ENCODE assay signal across 10 mouse cellular contexts in the genomic region with DNA sequence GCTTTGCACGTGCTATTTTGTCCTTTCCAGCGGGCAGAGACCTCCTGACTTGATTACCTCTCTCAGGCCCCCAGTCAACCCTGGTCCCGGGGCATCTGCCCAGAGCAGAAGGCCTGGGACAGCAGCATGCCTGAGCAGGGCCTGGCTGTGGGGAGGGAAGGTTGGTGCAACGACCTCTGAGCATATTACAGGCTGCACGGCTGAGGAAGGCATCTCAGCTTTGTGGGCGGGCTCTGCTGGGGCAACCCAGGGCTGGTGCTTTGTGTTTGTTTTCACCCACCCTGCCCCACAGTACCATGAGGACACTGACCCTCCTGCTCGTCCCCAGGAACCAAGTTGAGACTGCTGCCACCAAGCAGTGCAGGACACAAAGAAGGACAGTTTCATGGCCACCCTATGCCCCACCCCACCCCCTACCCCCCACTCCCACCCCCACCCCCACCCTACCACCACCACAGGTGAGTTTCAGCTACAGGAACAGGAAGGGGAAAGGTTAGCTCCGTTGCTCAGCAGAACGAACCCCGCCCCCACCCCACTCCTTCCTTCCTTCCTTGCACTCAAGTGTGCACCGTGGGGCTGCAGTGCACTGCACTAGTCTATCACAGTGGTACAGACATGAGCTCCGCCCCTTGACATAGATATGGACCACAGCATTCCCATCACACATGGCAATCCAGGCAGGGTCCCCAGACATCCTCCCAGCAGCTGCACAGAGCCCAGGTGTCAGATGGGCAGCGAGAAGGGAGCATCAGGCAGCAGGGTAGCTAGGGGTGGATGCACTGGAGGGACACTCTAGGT. TPM values are rescaled to one million over a fixed set of nuclear protein-coding genes. Genes with fewer than 3 reads are reported as not detected.
DNase-seq lines count a peak whose midpoint lies in the region; ATAC-seq lines count a peak whose summit lies in the region.
"Had no signal": no experiment of that assay in that cellular context is flagged by ENCODE, and none has a peak within 500 bp of the region (broad histone marks: within the 10 kb centered on the region; RNA-seq: fewer than 3 reads in every experiment).

No protein-coding gene starts in this region.

- H3K4me2 ChIP-seq in kidney, embryonic 15.5 days, result no peak overlapping the region
- no peak overlapping the region for H3K4me2 ChIP-seq in intestine, embryonic 16.5 days (ENCODE audit: low read depth, low read length)
- H3K4me2 ChIP-seq in stomach, embryonic 14.5 days (replicated peaks; ENCODE audit: low read depth, low read length), result no peak overlapping the region

- no peak overlapping the region for H3K4me3 ChIP-seq in kidney, embryonic 15.5 days (replicated peaks)
- H3K4me3 ChIP-seq in intestine, embryonic 16.5 days (ENCODE audit: low read length), result no peak overlapping the region
- no peak overlapping the region for H3K4me3 ChIP-seq in stomach, embryonic 14.5 days (ENCODE audit: low read depth, low read length)

- peaks cover 24% of the 10 kb centered on the region for H3K4me1 ChIP-seq in kidney, embryonic 15.5 days
- H3K4me1 ChIP-seq in intestine, embryonic 16.5 days (ENCODE audit: control insufficient read depth, insufficient read depth, low read length), result peaks cover 15% of the 10 kb centered on the region
- peaks cover 11% of the 10 kb centered on the region for H3K4me1 ChIP-seq in stomach, embryonic 14.5 days (ENCODE audit: control insufficient read depth, insufficient read depth, low read length)

- H3K9ac ChIP-seq in kidney, embryonic 15.5 days, result no peak overlapping the region
- peak overlapping the region; percentile 29; the same call in 1 of the 2 replicates for H3K9ac ChIP-seq in intestine, embryonic 16.5 days (ENCODE audit: low read depth, low read length)
- no peak overlapping the region for H3K9ac ChIP-seq in stomach, embryonic 14.5 days (replicated peaks; ENCODE audit: low read depth, low read length)
- H3K9ac ChIP-seq: liver, embryonic 14.5 days had no signal

- 30% methylated on average over 13 of the region's 13 CpGs for WGBS in kidney, embryonic 15.5 days
- WGBS in intestine, embryonic 16.5 days, result 36% methylated on average over 13 of the region's 13 CpGs
- WGBS in stomach, embryonic 14.5 days, result 33% methylated on average over 13 of the region's 13 CpGs

- H3K9me3 ChIP-seq in kidney, embryonic 15.5 days (replicated peaks), result no peaks in the 10 kb centered on the region
- H3K9me3 ChIP-seq in intestine, embryonic 16.5 days (ENCODE audit: control insufficient read depth, low read length), result no peaks in the 10 kb centered on the region
- no peaks in the 10 kb centered on the region for H3K9me3 ChIP-seq in stomach, embryonic 14.5 days (ENCODE audit: control insufficient read depth, low read depth, low read length)

- no peaks in the 10 kb centered on the region for H3K27me3 ChIP-seq in kidney, embryonic 15.5 days
- no peaks in the 10 kb centered on the region for H3K27me3 ChIP-seq in intestine, embryonic 16.5 days (replicated peaks; ENCODE audit: control insufficient read depth, insufficient read depth, low read length)
- H3K27me3 ChIP-seq in stomach, embryonic 14.5 days (ENCODE audit: control insufficient read depth, insufficient read depth, low read length), result no peaks in the 10 kb centered on the region

- ATAC-seq in kidney, embryonic 15.5 days (replicated peaks; ENCODE audit: low FRiP score), result peak; percentile 63
- peak; percentile 84 for ATAC-seq in activated CD4-positive, CD25-positive, alpha-beta regulatory T cell, adult 4 months
- ATAC-seq in intestine, embryonic 16.5 days, result peak; percentile 45; the same call in 1 of the 2 replicates
- peak; percentile 61; the same call in 1 of the 2 replicates for ATAC-seq in stomach, embryonic 14.5 days (ENCODE audit: insufficient number of reproducible peaks, insufficient read depth, low FRiP score, low read depth)

- DNase-seq in kidney, adult 9 months, result no peak
- DNase-seq in layer of hippocampus, postnatal 25 days (ENCODE audit: extremely low spot score in 1 of 2, low spot score in 1 of 2), result no peak
- no peak for DNase-seq in embryo, embryonic 9.5 days (ENCODE audit: extremely low spot score)
- DNase-seq in layer of hippocampus, postnatal 36 days, result no peak
- DNase-seq: gastrocnemius, postnatal 36 days had no signal

- peak overlapping the region; percentile 51; the same call in 1 of the 2 replicates for H3K27ac ChIP-seq in kidney, embryonic 15.5 days
- no peak overlapping the region; the same call in 1 of the 2 replicates for H3K27ac ChIP-seq in intestine, embryonic 16.5 days (ENCODE audit: low read length)
- no peak overlapping the region for H3K27ac ChIP-seq in stomach, embryonic 14.5 days (ENCODE audit: low read length)
- H3K27ac ChIP-seq: liver, embryonic 14.5 days had no signal

- no peaks in the 10 kb centered on the region for H3K36me3 ChIP-seq in kidney, embryonic 15.5 days
- no peaks in the 10 kb centered on the region for H3K36me3 ChIP-seq in intestine, embryonic 16.5 days (ENCODE audit: control insufficient read depth, insufficient read depth, low read length)
- no peaks in the 10 kb centered on the region for H3K36me3 ChIP-seq in stomach, embryonic 14.5 days (ENCODE audit: control insufficient read depth, insufficient read depth, low read length)

RNA-seq across cellular contexts. Expression of gene Sik1, which starts 34.3 kb away (rescaled TPM):
- polyA plus RNA-seq in kidney, embryonic 15.5 days (2015; fragmentation: Nextera tagmentation; extraction: Ambion mirVana), result 17.5 and 18.5 TPM in 2 replicates
- 1 to 10 TPM; 3.2 to 4.1 TPM for polyA plus RNA-seq in activated CD4-positive, CD25-positive, alpha-beta regulatory T cell, adult 4 months (2017; shearing (Covaris generic))
- 5.7 and 5.8 TPM in 2 replicates for polyA plus RNA-seq in intestine, embryonic 16.5 days (2015; fragmentation: Nextera tagmentation; extraction: Ambion mirVana)
- polyA plus RNA-seq in stomach, embryonic 14.5 days (2014; fragmentation: Nextera tagmentation; extraction: Ambion mirVana), result 19.7 and 20.8 TPM in 2 replicates
- total RNA-seq in layer of hippocampus, postnatal 25 days (2021), result 10 to 100 TPM; 11.7 to 14.6 TPM
- total RNA-seq in layer of hippocampus, postnatal 36 days (2021), result 10 to 100 TPM; 16.9 to 18.0 TPM
